Mouse (Mus musculus) lung, postnatal 0 days (tissue): ENCODE results near the gene 4930432M17Rik.

Experiments used
- CTCF ChIP-seq: IDR thresholded peaks from 2 replicates; pipeline ENCODE4 v1.5.1; 2016; ENCODE audit warnings: antibody characterized with exemption, mild to moderate bottlenecking
- EP300 ChIP-seq: IDR thresholded peaks from 2 replicates; pipeline ENCODE4 v1.6.1; 2016; ENCODE audit warnings: antibody characterized with exemption, mild to moderate bottlenecking, control low read depth

GRCm38 (mm10) chr3:121729678-121730077, 59.1 kb downstream of the 4930432M17Rik start:
- TF ChIP-seq EP300, result no peak
- no peak for TF ChIP-seq CTCF
